Mouse (Mus musculus) CH12.LX (cell line): ENCODE results near the gene Emilin3. TPM values are rescaled to one million over a fixed set of nuclear protein-coding genes. Genes with fewer than 3 reads are reported as not detected.

ENCODE experiments used
- DNase-seq: peaks from one replicate; pipeline ENCODE4 v3.0.0-alpha.2; 2013; ENCODE audit errors: extremely low read depth
- H3K27ac ChIP-seq: 2 replicates; pipeline ENCODE4 v1.5.1; 2012; ENCODE audit warnings: low read depth, mild to moderate bottlenecking, control low read depth, moderate library complexity; ENCODE audit not compliant: insufficient read depth
- H3K27me3 ChIP-seq: replicated peaks from 2 replicates; pipeline ENCODE3; 2012; ENCODE audit warnings: inconsistent platforms
- H3K36me3 ChIP-seq, 2 experiments: replicated peaks in 1 of 2; 2 replicates each; pipeline versions ENCODE3 to v1.6.1; 2012; ENCODE audit warnings: inconsistent platforms in 1 of 2, low read length in 1 of 2, mild to moderate bottlenecking in 1 of 2, mixed read lengths in 1 of 2, moderate library complexity in 1 of 2; ENCODE audit not compliant: control insufficient read depth in 1 of 2, insufficient read depth in 1 of 2
- H3K4me1 ChIP-seq, 2 experiments: 2 replicates each; pipeline ENCODE4 v1.6.1; 2012; ENCODE audit warnings: inconsistent platforms in 1 of 2, moderate library complexity in 1 of 2; ENCODE audit not compliant: insufficient read depth in 2 of 2, control insufficient read depth in 1 of 2
- H3K4me2 ChIP-seq: 2 replicates; pipeline ENCODE4 v1.6.1; 2012; ENCODE audit warnings: low read depth, mild to moderate bottlenecking, control low read depth; ENCODE audit not compliant: poor library complexity, insufficient read depth, severe bottlenecking
- H3K4me3 ChIP-seq, 3 experiments: fragments of 150-350 bp in 1 of 3; sonication (generic) in 1 of 3; replicated peaks in 1 of 3; 2 replicates each; pipeline versions ENCODE3 to v1.5.1; 2011 to 2012; ENCODE audit warnings: low read depth in 2 of 3, low read length in 2 of 3, mild to moderate bottlenecking in 2 of 3, moderate library complexity in 2 of 3, control low read depth in 1 of 3, improper control_type of control experiment in 1 of 3, inconsistent platforms in 1 of 3, mixed read lengths in 1 of 3; ENCODE audit not compliant: poor library complexity in 1 of 3
- H3K79me2 ChIP-seq: replicated peaks from 2 replicates; pipeline ENCODE4 v1.6.1; 2012; ENCODE audit warnings: mild to moderate bottlenecking, moderate library complexity; ENCODE audit not compliant: control insufficient read depth, poor library complexity, insufficient read depth, severe bottlenecking; ENCODE audit errors: extremely low read depth
- H3K9ac ChIP-seq: 2 replicates; pipeline ENCODE4 v1.6.1; 2012; ENCODE audit warnings: low read depth, mild to moderate bottlenecking, control low read depth, moderate library complexity; ENCODE audit not compliant: insufficient read depth
- H3K9me3 ChIP-seq: replicated peaks from 2 replicates; pipeline ENCODE3; 2012; ENCODE audit warnings: low read length, inconsistent platforms, mixed read lengths
- BHLHE40 ChIP-seq: IDR thresholded peaks from 2 replicates; pipeline ENCODE4 v1.6.1; 2011; ENCODE audit warnings: mild to moderate bottlenecking, low read depth, low read length, improper control_type of control experiment
- CHD1 ChIP-seq: IDR thresholded peaks from 2 replicates; pipeline ENCODE4 v1.6.1; 2012; ENCODE audit warnings: low read depth, low read length, improper control_type of control experiment, inconsistent platforms
- ELF1 ChIP-seq: IDR thresholded peaks from 2 replicates; pipeline ENCODE4 v1.6.1; 2014; ENCODE audit warnings: low read depth, mild to moderate bottlenecking, inconsistent platforms, low read length, improper control_type of control experiment
- EP300 ChIP-seq: IDR thresholded peaks from 2 replicates; pipeline ENCODE4 v1.6.1; 2011; ENCODE audit warnings: low read length, improper control_type of control experiment
- ETS1 ChIP-seq: conservative IDR thresholded peaks from 2 replicates; pipeline ENCODE4 v1.6.1; 2012; ENCODE audit warnings: low read depth, mild to moderate bottlenecking, inconsistent platforms, low read length, improper control_type of control experiment, moderate library complexity
- GABPA ChIP-seq: IDR thresholded peaks from 2 replicates; pipeline ENCODE4 v1.6.1; 2012; ENCODE audit warnings: low read depth, low read length, improper control_type of control experiment, inconsistent platforms; ENCODE audit not compliant: insufficient replicate concordance
- HCFC1 ChIP-seq: IDR thresholded peaks from 2 replicates; pipeline ENCODE4 v1.6.1; 2012; ENCODE audit warnings: low read depth, mild to moderate bottlenecking, inconsistent platforms, low read length, improper control_type of control experiment
- IRF4 ChIP-seq: IDR thresholded peaks from 2 replicates; pipeline ENCODE4 v1.6.1; 2014; ENCODE audit warnings: low read depth, mild to moderate bottlenecking, inconsistent platforms, low read length, improper control_type of control experiment
- JUND ChIP-seq: conservative IDR thresholded peaks from 2 replicates; pipeline ENCODE4 v1.6.1; 2011; ENCODE audit warnings: low read depth, low read length, improper control_type of control experiment
- KAT2A ChIP-seq: IDR thresholded peaks from 2 replicates; pipeline ENCODE4 v1.6.1; 2012; ENCODE audit warnings: low read length, improper control_type of control experiment, inconsistent platforms; ENCODE audit not compliant: insufficient replicate concordance
- MAX ChIP-seq: IDR thresholded peaks from 2 replicates; pipeline ENCODE4 v1.6.1; 2011; ENCODE audit warnings: low read length, improper control_type of control experiment
- MAZ ChIP-seq: IDR thresholded peaks from 2 replicates; pipeline ENCODE4 v1.6.1; 2012; ENCODE audit warnings: low read depth, mild to moderate bottlenecking, inconsistent platforms, low read length, improper control_type of control experiment, moderate library complexity
- MXI1 ChIP-seq: IDR thresholded peaks from 2 replicates; pipeline ENCODE4 v1.6.1; 2011; ENCODE audit warnings: mild to moderate bottlenecking, low read depth, low read length, improper control_type of control experiment
- NRF1 ChIP-seq: IDR thresholded peaks from 2 replicates; pipeline ENCODE4 v1.6.1; 2014; ENCODE audit warnings: low read depth, mild to moderate bottlenecking, inconsistent platforms, low read length, improper control_type of control experiment, moderate library complexity
- POLR2AphosphoS2 ChIP-seq: IDR thresholded peaks from 2 replicates; pipeline ENCODE4 v1.6.1; 2011; ENCODE audit warnings: low read depth, low read length, improper control_type of control experiment
- RAD21 ChIP-seq: IDR thresholded peaks from 2 replicates; pipeline ENCODE4 v1.6.1; 2011; ENCODE audit warnings: low read depth, mild to moderate bottlenecking, low read length, improper control_type of control experiment, moderate library complexity
- RCOR1 ChIP-seq: conservative IDR thresholded peaks from 2 replicates; pipeline ENCODE4 v1.6.1; 2012; ENCODE audit warnings: low read depth, mild to moderate bottlenecking, inconsistent platforms, low read length, improper control_type of control experiment
- SIN3A ChIP-seq: IDR thresholded peaks from 2 replicates; pipeline ENCODE4 v1.6.1; 2012; ENCODE audit warnings: low read length, improper control_type of control experiment, inconsistent platforms
- SMC3 ChIP-seq: IDR thresholded peaks from 2 replicates; pipeline ENCODE4 v1.6.1; 2011; ENCODE audit warnings: low read depth, low read length, improper control_type of control experiment
- TCF12 ChIP-seq: IDR thresholded peaks from 2 replicates; pipeline ENCODE4 v1.6.1; 2014; ENCODE audit warnings: low read depth, mild to moderate bottlenecking, inconsistent platforms, low read length, improper control_type of control experiment
- UBTF ChIP-seq: IDR thresholded peaks from 2 replicates; pipeline ENCODE4 v1.6.1; 2012; ENCODE audit warnings: low read depth, mild to moderate bottlenecking, inconsistent platforms, low read length, improper control_type of control experiment, moderate library complexity
- USF1 ChIP-seq: IDR thresholded peaks from 2 replicates; pipeline ENCODE4 v1.6.1; 2014; ENCODE audit warnings: low read depth, mild to moderate bottlenecking, inconsistent platforms, low read length, improper control_type of control experiment
- USF2 ChIP-seq: conservative IDR thresholded peaks from 2 replicates; pipeline ENCODE4 v1.6.1; 2011; ENCODE audit warnings: low read depth, low read length, improper control_type of control experiment
- ZC3H11A ChIP-seq: IDR thresholded peaks from 2 replicates; pipeline ENCODE4 v1.6.1; 2012; ENCODE audit warnings: low read depth, mild to moderate bottlenecking, inconsistent platforms, low read length, improper control_type of control experiment
- ZNF384 ChIP-seq: IDR thresholded peaks from 2 replicates; pipeline ENCODE4 v1.6.1; 2012; ENCODE audit warnings: low read depth, low read length, improper control_type of control experiment, inconsistent platforms
- dilution Hi-C: fragments of 300-500 bp; cut with MboI; formaldehyde crosslinking; loops from 2 replicates; pipeline ENCODE4 v1.14.3; 2020; ENCODE audit warnings: low sequenced_read_pairs; ENCODE audit not compliant: extremely low pct_unique_long_range_greater_than_20kb, extremely low pct_ligation_motif_present
- in situ Hi-C: fragments of 300-500 bp; cut with MboI; formaldehyde crosslinking; loops from 3 replicates; pipeline ENCODE4 v1.14.3; 2019; ENCODE audit warnings: low sequenced_read_pairs, low pct_ligation_motif_present, low pct_unique_long_range_greater_than_20kb, mixed read lengths
- polyA plus RNA-seq: library from polyadenylated mRNA; unstranded; fragments of >175 nt; gene quantifications from 2 replicates; pipeline ENCODE4 v1.2.1, GENCODE M21; 2012; ENCODE audit warnings: low read depth; ENCODE audit not compliant: insufficient read length
- total RNA-seq, 2 experiments: library from RNA; depleted of rRNA; stranded (reverse); fragments of 300-350 nt in 1 of 2; fragments of >200 nt in 1 of 2; gene quantifications; 2 replicates each; pipeline ENCODE4 v1.2.3; 2012 to 2014

Gene Emilin3
- total and polyA plus RNA-seq, 3 experiments: not detected

- Histone ChIP-seq H3K4me2 (no peak overlapping the region), H3K27ac (no peak overlapping the region), H3K9ac (no peak overlapping the region), H3K27me3 (peaks cover 30% of the 10 kb centered on the region), H3K4me3 (no peak overlapping the region), H3K4me1 (peaks cover 0 to 5% of the 10 kb centered on the region in 2 experiments; a peak in 1 of 4 replicates), H3K79me2 (no peaks in the 10 kb centered on the region), H3K9me3 (peaks cover 10% of the 10 kb centered on the region), H3K36me3 (no peaks in the 10 kb centered on the region)
- TF ChIP-seq BHLHE40 (no peak), JUND (no peak), USF2 (no peak), SMC3 (no peak), ELF1 (no peak)
- DNase-seq: no peak
- in situ Hi-C loops: no loop called here
- dilution Hi-C loops: no loop called here
These were observed 3.5 kb downstream of the Emilin3 start for GRCm38 (mm10) chr2:160908607-160909006.

DNA sequence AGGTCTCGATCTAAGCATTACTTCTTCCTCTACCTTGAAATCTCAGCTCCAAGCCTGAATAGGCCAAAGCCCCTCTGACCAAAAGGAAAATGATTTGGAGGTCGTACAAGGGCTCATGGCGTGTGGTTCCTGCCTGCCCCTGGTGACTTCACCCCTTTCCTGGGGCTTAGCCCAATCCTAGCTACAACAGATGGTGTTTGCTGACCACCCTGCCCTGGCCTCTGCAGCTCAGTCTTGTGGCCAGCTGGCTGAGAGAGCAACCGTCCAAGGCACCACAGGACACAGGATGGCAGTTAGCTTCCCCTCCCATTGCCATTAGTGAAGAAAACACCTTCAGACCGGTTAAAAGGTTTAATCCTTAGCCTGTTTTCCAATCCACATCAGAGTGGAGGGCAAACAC lies 6.0 kb downstream of the Emilin3 start:
- TF ChIP-seq RAD21 (no peak), KAT2A (no peak), ZNF384 (no peak), UBTF (no peak), POLR2AphosphoS2 (no peak), EP300 (no peak), SMC3 (no peak), NRF1 (no peak), IRF4 (no peak)
- no peak for DNase-seq
- no peaks in the 10 kb centered on the region for H3K9me3 ChIP-seq
- H3K9ac ChIP-seq: no peak overlapping the region
- no peak overlapping the region for H3K27ac ChIP-seq
- dilution Hi-C loops (no loop called here), in situ Hi-C loops (no loop called here)
- no peak overlapping the region for H3K4me3 ChIP-seq
- H3K4me1 ChIP-seq: peaks cover 0 to 5% of the 10 kb centered on the region in 2 experiments; a peak in 1 of 4 replicates
- H3K4me2 ChIP-seq: no peak overlapping the region
- no peaks in the 10 kb centered on the region for H3K36me3 ChIP-seq
- H3K79me2 ChIP-seq: no peaks in the 10 kb centered on the region
- H3K27me3 ChIP-seq: peaks cover 43% of the 10 kb centered on the region

- H3K27me3 ChIP-seq: peaks cover 48% of the 10 kb centered on the region
- no peak for TF ChIP-seq USF1
- TF ChIP-seq HCFC1: no peak
- no peak for TF ChIP-seq KAT2A
- no peak for TF ChIP-seq MAX
- TF ChIP-seq SIN3A: no peak
- no peak for TF ChIP-seq BHLHE40
- no peak for TF ChIP-seq ETS1
- no peak for TF ChIP-seq MAZ
- TF ChIP-seq GABPA: no peak
- no peak for TF ChIP-seq TCF12
- no peak for TF ChIP-seq ELF1
- TF ChIP-seq RAD21: no peak
- TF ChIP-seq CHD1: no peak
- no peak for TF ChIP-seq MXI1
- no peak for TF ChIP-seq RCOR1
- TF ChIP-seq ZC3H11A: no peak
- dilution Hi-C loops (no loop called here), in situ Hi-C loops (no loop called here)
- H3K27ac ChIP-seq: no peak overlapping the region
- no peaks in the 10 kb centered on the region for H3K79me2 ChIP-seq
- H3K4me3 ChIP-seq: no peak overlapping the region
- no peaks in the 10 kb centered on the region for H3K36me3 ChIP-seq
- no peak overlapping the region for H3K4me2 ChIP-seq
- no peaks in the 10 kb centered on the region for H3K9me3 ChIP-seq
- H3K9ac ChIP-seq: no peak overlapping the region
- peaks cover 0 to 5% of the 10 kb centered on the region in 2 experiments; a peak in 1 of 4 replicates for H3K4me1 ChIP-seq
- DNase-seq: no peak
These were observed 6.8 kb downstream of the Emilin3 start for GRCm38 (mm10) chr2:160905301-160905700.
